Mouse (Mus musculus): ENCODE results near the gene Gm7579. TPM values are rescaled to one million over a fixed set of nuclear protein-coding genes. Genes with fewer than 3 reads are reported as not detected.
A peak's percentile ranks its signal among the peaks of the same experiment; 100 is the strongest.
"Not testable (repeated sequence)": the region's sequence is repeated elsewhere in the genome, so short reads cannot be mapped to it uniquely, and the experiment has no call there.

Gm7579 gene
- not detected in 2 replicates for total RNA-seq (2015)
- not detected in 2 replicates for total RNA-seq (2017)

DNA sequence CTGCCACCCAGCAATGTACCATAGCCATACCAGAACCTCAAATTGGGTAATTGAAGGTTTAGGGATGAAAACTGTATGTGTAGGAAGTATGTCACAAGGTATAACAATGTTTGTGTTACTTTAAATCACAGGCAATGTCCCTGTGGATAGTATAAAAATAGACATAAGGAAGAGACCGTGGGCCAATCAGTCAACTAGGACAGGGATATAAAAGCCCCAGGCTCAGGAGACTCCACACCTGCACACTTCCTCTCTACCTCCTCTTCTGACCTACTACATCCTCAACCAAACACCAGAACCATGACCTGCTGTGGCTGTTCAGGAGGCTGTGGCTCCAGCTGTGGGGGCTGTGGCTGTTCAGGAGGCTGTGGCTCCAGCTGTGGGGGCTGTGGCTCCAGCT is at the start of gene Gm7579:
Gene Gm7579, plus strand, starts transcription at position 301 of the 400 bp plus-strand sequence.
- ATAC-seq (replicated peaks; ENCODE audit: poor library complexity), result no peak

DNA sequence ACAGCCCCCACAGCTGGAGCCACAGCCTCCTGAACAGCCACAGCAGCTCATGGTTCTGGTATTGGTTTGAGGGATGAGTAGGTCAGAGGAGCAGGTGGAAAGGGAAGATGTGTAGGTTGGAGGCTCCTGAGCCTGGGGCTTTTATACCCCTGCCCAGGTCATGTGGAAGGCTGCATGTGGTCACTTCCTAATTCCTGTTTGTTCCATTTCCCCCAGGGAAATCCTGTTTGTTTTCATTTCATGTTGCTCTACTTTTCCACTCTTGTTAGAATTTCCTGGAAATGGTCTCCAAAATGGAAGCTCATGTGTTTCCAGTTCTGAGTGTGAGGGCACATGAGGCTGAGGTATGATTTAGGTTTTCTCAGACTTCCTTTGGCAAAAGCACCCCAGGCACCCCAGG is 46.0 kb upstream of the Gm7579 start, which contains the start of gene Gm4553:
Gene Gm4553, minus strand, starts transcription at position 101 of the 400 bp plus-strand sequence.
- ATAC-seq (replicated peaks; ENCODE audit: poor library complexity), result not testable (repeated sequence)

DNA sequence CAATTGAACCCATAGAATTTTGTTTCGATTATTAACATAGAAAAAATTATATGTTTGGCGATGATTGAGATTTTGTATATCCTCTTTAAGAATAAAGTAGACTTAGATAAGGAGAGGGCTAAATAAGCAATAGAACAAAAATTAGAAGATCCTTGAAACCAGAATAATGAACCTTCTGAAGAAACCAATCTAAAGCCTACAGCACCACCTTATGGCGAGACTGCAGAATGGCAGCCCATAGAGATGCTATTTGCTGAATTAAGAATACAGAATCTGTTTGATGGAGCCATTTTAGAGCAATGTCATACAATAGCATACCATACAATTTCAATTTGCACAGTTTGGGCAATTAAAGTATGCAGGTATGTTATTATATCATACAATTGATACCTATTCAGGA is 41.8 kb upstream of the Gm7579 start:
- ATAC-seq (replicated peaks; ENCODE audit: poor library complexity), result peak; percentile 76

DNA sequence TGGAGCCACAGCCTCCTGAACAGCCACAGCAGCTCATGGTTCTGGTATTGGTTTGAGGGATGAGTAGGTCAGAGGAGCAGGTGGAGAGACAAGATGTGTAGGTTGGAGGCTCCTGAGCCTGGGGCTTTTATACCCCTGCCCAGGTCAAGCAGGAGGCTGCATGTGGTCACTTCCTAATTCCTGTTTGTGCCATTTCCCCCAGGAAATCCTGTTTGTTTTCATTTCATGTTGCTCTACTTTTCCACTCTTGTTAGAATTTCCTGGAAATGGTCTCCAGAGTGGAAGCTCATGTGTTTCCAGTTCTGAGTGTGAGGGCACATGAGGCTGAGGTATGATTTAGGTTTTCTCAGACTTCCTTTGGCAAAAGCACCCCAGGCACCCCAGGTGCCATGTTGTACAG is 35.8 kb upstream of the Gm7579 start, which contains the start of gene Krtap5-2:
Gene Krtap5-2, minus strand, starts transcription at position 101 of the 400 bp plus-strand sequence.
- ATAC-seq (replicated peaks; ENCODE audit: poor library complexity), result not testable (repeated sequence)

DNA sequence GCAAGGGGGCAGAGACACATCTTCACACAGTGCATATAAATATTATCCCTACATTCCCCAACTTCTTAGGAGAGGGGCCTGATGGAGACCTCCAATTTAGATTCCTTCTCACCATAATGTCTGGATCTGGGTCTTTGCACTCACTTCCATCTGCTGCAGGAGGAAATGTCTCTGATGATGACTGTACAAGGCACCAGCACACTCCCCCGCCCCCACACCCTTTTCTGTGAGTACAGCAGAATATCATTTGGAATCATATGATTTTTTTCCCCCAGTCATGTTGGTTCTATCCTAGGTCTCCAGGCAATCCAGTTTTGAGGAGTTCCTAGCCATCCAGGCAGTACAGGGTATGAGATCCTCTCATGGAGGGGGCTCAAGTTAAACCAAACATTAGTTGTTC is 33.0 kb upstream of the Gm7579 start:
- no peak for ATAC-seq (replicated peaks; ENCODE audit: poor library complexity)

DNA sequence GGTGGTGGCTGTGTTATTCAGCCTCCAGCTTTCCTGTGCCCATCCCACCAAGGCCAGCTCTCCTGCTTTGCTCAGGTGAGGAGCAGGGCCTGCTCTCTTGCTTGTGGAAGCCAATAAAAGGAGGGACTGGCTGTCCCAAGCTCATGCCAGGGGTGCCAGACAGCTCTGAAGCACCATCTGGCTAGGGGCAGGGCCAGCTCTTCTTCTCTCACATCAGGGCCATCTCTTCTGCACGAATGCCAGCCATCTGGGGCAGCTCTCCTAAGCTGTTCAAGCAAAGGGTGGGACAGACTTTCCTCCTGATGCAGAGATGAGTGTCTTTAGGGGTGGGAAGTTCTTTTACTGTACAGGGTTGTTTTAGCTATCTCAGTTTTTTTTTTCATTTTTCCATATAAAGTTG is 30.6 kb upstream of the Gm7579 start:
- ATAC-seq (replicated peaks; ENCODE audit: poor library complexity), result no peak

DNA sequence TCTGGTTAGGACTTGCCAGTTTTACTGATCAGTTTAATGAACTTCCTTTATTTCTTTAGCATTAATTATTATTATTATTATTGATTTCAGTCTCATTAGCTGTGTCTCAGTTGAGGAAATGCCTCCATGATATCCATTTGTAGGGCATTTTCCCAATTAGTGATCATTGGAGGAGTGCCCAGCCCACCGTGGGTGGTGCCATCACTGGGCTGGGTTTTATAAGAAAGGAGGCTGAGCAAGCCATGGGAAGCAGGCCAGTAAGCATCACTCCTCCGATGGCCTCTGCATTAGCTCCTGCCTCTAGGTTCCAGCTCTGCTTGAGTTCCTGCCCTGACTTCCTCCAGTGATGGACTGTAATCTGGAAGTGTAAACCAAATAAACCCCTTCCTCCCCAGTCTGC is 23.5 kb upstream of the Gm7579 start:
- no peak for ATAC-seq (replicated peaks; ENCODE audit: poor library complexity)

DNA sequence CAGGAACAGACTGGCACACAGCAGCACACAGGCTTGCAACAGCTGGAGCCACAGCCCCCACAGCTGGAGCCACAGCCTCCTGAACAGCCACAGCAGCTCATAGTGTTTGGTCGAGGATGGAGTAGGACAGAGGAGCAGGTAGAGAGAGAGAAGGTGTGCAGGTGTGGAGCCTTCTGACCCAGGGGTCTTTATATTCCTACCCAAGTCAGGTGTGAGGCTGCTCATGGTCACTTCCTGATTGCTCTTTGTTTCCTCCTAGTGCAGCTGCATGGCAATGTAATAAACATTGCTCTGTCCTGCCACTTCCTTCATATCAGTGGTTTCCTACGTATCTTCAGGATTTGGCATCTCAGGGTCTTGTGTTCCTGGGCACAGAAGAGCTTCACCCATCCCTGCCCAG is 21.4 kb upstream of the Gm7579 start, which contains the start of gene Gm10153:
Gene Gm10153, minus strand, starts transcription at position 101 of the 400 bp plus-strand sequence.
- no peak for ATAC-seq (replicated peaks; ENCODE audit: poor library complexity)

DNA sequence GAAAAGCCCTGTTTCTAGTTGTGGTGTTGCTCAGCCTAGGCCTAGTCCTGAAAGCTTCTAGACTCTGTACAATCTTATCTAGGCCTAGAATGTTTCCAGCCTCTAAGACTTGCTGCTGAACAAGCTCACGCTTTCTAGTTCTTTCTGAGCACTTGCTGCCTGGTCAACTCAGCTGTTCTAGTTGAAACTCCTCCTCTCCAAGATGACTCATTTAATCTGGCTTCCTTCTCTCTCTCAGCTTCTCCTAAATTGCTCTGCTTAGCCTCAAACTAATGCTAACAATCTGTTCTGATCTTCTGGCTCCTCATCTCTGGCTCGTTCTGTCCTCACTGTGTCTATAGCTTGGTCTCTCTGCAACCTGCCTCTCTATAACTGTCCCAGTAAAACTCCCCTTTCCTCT is 12.9 kb upstream of the Gm7579 start:
- ATAC-seq (replicated peaks; ENCODE audit: poor library complexity), result no peak

DNA sequence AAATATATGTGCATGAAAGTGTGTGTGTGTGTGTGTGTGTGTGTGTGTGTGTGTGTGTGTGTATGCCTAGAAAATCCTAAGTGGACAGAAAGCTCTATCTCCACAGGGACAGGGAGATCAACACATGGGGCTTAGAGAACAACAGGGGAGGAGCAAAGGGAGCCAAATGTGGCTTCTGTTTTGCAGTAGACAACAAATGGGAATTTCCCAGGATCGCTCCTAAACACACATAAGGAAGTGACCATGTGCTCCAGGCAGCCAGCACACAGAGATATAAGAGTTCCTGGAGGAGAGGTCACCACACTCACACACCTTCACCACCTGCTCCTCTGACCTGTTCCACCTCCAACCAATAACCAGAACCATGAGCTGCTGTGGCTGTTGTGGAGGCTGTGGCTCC is 10.6 kb upstream of the Gm7579 start, which contains the start of gene Krtap5-3:
Gene Krtap5-3, plus strand, starts transcription at position 301 of the 400 bp plus-strand sequence.
- no peak for ATAC-seq (replicated peaks; ENCODE audit: poor library complexity)

DNA sequence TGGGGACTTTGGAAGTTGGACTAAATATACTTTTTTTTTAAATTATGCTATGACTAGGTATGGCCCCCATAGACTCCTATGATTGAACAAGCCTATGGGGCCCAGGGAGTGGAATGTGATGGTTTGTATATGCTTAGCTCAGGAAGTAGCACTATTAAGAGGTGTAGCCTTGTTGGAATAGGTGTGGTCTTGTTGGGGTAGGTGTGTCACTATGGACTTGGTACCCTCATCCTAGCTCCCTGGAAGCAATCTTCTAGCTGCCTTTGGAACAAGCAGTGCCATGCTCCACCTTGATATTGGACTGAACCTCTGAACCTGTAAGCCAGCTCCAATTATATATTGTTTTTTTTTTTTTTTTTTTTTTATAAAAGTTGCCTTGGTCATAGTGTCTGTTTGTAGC is 6.2 kb upstream of the Gm7579 start:
- ATAC-seq (replicated peaks; ENCODE audit: poor library complexity), result no peak

DNA sequence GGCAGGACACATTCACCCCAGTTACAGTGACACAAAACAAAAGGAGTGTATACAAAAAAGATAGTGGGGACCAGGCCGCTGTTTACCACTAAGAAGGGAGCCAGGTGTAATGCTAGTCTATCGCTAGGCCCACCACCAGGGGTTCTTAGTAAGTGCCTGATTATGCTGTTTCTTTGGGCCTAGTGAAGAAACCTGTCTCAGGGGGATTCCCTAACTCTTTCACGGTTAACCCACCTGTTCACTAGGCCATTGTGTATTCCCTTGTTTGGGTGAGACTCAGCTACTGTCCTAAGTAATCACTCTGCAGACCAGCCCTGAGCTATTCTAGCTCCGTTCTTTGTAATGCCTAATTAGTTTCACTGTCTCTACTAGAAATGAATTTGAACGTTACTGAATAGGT is 4.8 kb upstream of the Gm7579 start:
- ATAC-seq (replicated peaks; ENCODE audit: poor library complexity), result not testable (repeated sequence)

DNA sequence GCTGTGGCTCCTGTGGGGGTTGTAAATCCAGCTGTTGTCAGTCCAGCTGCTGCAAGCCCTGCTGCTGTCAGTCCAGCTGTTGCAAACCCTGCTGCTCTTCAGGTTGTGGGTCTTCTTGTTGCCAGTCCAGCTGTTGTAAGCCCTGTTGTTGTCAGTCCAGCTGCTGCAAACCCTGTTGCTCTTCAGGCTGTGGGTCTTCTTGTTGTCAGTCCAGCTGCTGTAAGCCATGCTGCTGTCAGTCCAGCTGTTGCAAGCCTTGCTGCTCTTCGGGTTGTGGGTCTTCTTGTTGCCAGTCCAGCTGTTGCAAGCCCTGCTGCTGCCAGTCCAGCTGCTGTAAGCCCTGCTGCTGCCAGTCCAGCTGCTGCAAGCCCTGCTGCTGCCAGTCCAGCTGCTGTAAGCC is 477 bp downstream of the Gm7579 start:
- ATAC-seq (replicated peaks; ENCODE audit: poor library complexity), result not testable (repeated sequence)

DNA sequence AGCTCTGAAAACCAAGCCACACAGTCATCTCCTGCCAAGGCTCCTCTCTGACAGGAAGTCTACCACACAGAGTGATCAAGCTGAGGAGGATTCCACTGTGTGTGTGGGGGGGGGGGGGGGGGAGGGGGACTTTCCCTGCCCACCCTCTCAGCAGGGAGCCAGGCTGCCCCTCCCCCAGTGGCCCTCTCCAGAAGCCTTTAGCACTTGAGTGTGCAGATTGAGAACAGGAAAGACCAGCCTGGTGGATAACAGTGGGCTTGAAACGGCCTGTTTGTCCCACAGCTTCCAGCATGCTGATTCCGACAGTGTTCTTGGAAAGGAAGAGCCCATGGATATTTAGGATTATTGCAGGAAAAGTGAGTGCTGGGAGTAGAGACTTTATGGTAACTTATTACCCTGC is 12.9 kb downstream of the Gm7579 start:
- ATAC-seq (replicated peaks; ENCODE audit: poor library complexity), result no peak

DNA sequence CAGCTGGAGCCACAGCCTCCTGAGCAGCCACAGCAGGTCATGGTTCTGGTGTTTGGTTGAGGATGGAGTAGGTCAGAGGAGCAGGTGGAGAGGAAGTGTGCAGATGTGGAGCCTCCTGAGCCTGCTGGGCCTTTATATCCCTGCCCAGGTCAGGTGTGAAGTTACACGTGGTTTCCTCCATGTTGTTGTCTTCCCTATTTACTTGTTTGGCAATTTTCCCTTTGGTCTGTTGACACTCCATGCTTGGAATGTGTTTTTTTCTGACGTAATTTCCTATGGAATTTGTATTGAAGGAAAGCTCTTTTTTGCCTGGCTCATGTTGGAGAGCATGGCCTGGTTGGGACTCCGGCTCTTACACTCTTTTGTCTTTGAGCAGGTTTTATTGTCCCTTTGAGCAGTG is 18.2 kb downstream of the Gm7579 start, which contains the start of gene Krtap5-5:
Gene Krtap5-5, minus strand, starts transcription at position 101 of the 400 bp plus-strand sequence.
- ATAC-seq (replicated peaks; ENCODE audit: poor library complexity), result not testable (repeated sequence)

DNA sequence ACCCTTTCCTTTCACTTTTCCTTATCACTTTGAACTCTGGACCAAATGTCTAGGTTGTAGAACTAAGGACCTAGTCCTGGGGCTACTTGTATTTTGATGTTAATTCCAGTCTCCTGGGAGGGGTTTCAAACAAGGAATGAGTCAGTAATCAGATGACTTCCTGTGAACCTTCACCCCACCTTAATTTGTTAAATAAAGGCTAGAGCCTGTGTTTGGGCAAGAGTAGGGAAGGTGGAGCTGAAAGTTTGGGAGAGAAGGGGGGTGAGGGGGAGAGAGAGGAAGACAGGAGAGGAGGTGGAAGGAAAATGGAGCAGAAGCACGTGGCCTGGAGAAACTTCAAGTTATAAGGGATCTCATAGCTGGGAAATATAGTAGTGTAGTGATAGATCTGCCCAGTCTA is 19.9 kb downstream of the Gm7579 start:
- ATAC-seq (replicated peaks; ENCODE audit: poor library complexity), result no peak

DNA sequence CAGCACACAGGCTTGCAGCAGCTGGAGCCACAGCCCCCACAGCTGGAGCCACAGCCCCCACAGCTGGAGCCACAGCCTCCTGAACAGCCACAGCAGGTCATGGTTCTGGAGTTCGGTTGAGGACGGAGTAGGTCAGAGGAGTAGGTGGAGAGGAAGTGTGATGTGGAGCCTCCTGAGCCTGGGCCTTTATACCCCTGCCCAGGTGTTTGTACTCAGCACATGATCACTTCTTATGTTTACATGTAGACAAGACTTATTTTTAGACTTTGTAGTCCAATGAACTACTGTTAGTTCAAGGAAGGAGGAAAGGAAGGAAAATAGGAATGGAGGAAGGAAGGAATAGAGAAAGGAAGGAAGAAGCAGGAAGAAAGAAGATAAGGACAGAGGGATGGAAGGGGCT is 29.3 kb downstream of the Gm7579 start, which contains the start of gene Gm40460:
Gene Gm40460, minus strand, starts transcription at position 101 of the 400 bp plus-strand sequence.
- no peak for ATAC-seq (replicated peaks; ENCODE audit: poor library complexity)

DNA sequence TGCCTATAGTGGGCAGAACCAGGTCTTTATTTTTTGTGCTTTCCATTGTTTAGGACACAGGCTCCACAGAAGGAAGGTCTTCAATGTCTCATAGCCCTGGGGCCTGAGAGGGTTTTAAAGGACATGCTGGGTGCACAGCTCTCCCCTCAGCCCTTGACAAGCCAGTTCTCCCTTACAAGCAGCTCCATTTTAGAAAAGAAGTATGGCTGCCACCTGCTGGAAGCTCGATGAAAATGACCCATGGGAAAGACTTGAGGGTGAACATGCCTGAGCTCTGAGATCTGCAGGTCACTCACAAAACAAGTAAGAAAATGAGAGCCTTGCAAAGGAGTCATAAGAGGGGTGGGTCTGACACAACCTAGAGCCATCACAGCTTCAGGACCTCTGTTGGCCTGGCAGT is 38.2 kb downstream of the Gm7579 start:
- peak; percentile 61; the same call in 1 of the 2 replicates for ATAC-seq (replicated peaks; ENCODE audit: poor library complexity)

DNA sequence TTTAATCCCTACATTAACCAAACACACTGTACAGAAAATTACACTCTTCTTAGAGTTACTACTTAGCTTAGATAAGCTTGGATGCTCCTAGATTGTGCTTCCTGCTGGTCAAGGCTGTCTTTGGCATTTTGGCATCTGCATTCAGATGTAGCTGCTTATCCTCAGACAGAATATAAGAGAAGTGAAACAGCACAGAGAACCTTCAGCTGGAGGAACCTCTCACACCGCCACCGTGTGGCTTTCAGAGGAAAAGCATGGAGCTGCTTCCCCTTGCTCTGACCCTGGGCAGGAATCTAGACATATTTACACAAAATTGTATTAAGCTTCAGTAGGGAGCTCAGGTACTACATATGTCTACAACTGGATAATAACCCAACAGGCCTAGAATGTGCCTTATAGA is 43.9 kb downstream of the Gm7579 start:
- ATAC-seq (replicated peaks; ENCODE audit: poor library complexity), result peak; percentile 85

DNA sequence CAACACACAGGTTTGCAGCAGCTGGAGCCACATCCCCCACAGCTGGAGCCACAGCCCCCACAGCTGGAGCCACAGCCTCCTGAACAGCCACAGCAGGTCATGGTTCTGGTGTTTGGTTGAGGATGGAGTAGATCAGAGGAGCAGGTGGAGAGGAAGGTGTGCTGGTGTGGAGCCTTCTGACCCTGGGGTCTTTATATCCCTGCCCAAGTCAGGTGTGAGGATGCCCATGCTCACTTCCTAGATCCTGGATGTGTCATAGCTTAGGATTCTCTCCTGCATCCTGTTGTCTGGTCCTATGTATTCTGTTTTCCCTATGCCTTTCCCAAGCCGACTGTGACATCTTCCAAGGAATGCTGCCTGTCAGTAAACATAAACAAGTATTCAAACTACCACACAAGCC is 46.6 kb downstream of the Gm7579 start, which contains the start of gene Gm2431:
Gene Gm2431, minus strand, starts transcription at position 101 of the 400 bp plus-strand sequence.
- ATAC-seq (replicated peaks; ENCODE audit: poor library complexity), result not testable (repeated sequence)
